ENCODE assay signal across 23 mouse cellular contexts in the genomic region with DNA sequence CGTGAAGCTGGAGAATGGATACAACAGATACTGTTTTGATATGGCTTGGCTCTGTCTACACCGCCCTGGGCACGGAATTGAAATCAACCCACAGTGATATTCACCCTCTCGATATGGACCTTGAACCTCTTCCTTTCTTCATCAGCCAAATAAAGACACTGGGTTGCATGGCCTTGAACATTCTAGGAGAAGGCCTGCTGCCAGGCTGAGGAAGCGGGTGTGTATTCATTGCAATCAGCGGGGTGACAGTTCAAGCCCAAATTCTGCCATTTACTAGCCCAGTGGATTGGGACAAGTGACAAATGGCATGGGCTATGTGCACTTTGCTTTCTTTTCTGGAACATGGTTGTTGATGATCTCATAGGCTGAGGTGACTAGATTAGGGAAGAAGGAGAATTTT.
"Had no signal": no experiment of that assay in that cellular context is flagged by ENCODE, and none has a peak within 500 bp of the region (broad histone marks: within the 10 kb centered on the region; RNA-seq: fewer than 3 reads in every experiment).

No protein-coding gene starts in this region.

- H3K27me3 ChIP-seq: limb, embryonic 12.5 days; limb, embryonic 15.5 days; liver, embryonic 12.5 days; liver, embryonic 15.5 days; midbrain, embryonic 12.5 days; midbrain, embryonic 15.5 days; neural tube, embryonic 13.5 days; stomach, embryonic 15.5 days had no signal

- H3K27ac ChIP-seq: layer of hippocampus, adult 2 months; limb, embryonic 12.5 days; limb, embryonic 15.5 days; liver, embryonic 12.5 days; liver, embryonic 15.5 days; macrophage; midbrain, embryonic 12.5 days; midbrain, embryonic 15.5 days; neural tube, embryonic 13.5 days; stomach, embryonic 15.5 days had no signal

- H3K4me1 ChIP-seq: limb, embryonic 12.5 days; limb, embryonic 15.5 days; liver, embryonic 12.5 days; liver, embryonic 15.5 days; midbrain, embryonic 12.5 days; midbrain, embryonic 15.5 days; neural tube, embryonic 13.5 days; stomach, embryonic 15.5 days had no signal

- ATAC-seq: intestine, embryonic 16.5 days; liver, embryonic 12.5 days; midbrain, embryonic 15.5 days had no signal

- H3K4me3 ChIP-seq: layer of hippocampus, adult 2 months; limb, embryonic 12.5 days; limb, embryonic 15.5 days; liver, embryonic 12.5 days; liver, embryonic 15.5 days; midbrain, embryonic 12.5 days; midbrain, embryonic 15.5 days; myocyte; neural tube, embryonic 13.5 days; stomach, embryonic 15.5 days had no signal

- H3K36me3 ChIP-seq: limb, embryonic 12.5 days; limb, embryonic 15.5 days; liver, embryonic 12.5 days; liver, embryonic 15.5 days; midbrain, embryonic 12.5 days; midbrain, embryonic 15.5 days; neural tube, embryonic 13.5 days; stomach, embryonic 15.5 days had no signal

- H3K4me2 ChIP-seq: limb, embryonic 12.5 days; limb, embryonic 15.5 days; liver, embryonic 12.5 days; liver, embryonic 15.5 days; midbrain, embryonic 12.5 days; midbrain, embryonic 15.5 days; neural tube, embryonic 13.5 days; stomach, embryonic 15.5 days had no signal

- DNase-seq: kidney, adult 18-20 months; kidney, adult 9 months; kidney, postnatal 14 days; kidney, postnatal 4 days; layer of hippocampus, adult 9-11 months; lung, adult 2 months; lung, postnatal 14 days; right cerebral cortex, adult 18-20 months; right cerebral cortex, postnatal 14 days; spleen, adult 18-20 months; thymus, postnatal 25 days had no signal

- H3K9ac ChIP-seq: limb, embryonic 12.5 days; limb, embryonic 15.5 days; liver, embryonic 12.5 days; liver, embryonic 15.5 days; midbrain, embryonic 12.5 days; midbrain, embryonic 15.5 days; neural tube, embryonic 13.5 days; stomach, embryonic 15.5 days had no signal

- H3K9me3 ChIP-seq: limb, embryonic 12.5 days; limb, embryonic 15.5 days; liver, embryonic 12.5 days; liver, embryonic 15.5 days; midbrain, embryonic 12.5 days; midbrain, embryonic 15.5 days; neural tube, embryonic 13.5 days; stomach, embryonic 15.5 days had no signal
